Mouse (Mus musculus) spleen, embryonic (tissue): Measurements from ENCODE around the gene Fam243.

Source experiments
- CTCF ChIA-PET: fragments of 350-600 bp; sonication (Branson Sonifier 250); formaldehyde crosslinking; loops from one replicate; lab custom pipeline; 2022; lab: Charles Lee

Gene Fam243

GRCm38 (mm10) chr16:92274516-92274915, 46.7 kb downstream of the Fam243 start:
- CTCF ChIA-PET, result interaction anchor here (0.7 kb wide), 1 partner anchor 12 kb away, joined by 5 read pairs; no protein-coding TSS in a partner anchor
